Mouse (Mus musculus) pancreas, adult 10 weeks (tissue): ENCODE data around the gene F3. TPM values are rescaled to one million over a fixed set of nuclear protein-coding genes. Genes with fewer than 3 reads are reported as not detected.

ENCODE experiments used
- polyA plus RNA-seq: library from polyadenylated mRNA; stranded (reverse); fragments of 350-450 nt; fragmentation: Illumina TruSeq; extraction: RNeasy Lipid Tissue Mini Kit (QIAGEN cat#74804); gene quantifications from one replicate; pipeline ENCODE4 v1.2.3, GENCODE M21; 2015; ENCODE audit warnings: low read depth, low replicate concordance; ENCODE audit not compliant: insufficient read depth

F3 gene
- 8.4 TPM for polyA plus RNA-seq

DNA sequence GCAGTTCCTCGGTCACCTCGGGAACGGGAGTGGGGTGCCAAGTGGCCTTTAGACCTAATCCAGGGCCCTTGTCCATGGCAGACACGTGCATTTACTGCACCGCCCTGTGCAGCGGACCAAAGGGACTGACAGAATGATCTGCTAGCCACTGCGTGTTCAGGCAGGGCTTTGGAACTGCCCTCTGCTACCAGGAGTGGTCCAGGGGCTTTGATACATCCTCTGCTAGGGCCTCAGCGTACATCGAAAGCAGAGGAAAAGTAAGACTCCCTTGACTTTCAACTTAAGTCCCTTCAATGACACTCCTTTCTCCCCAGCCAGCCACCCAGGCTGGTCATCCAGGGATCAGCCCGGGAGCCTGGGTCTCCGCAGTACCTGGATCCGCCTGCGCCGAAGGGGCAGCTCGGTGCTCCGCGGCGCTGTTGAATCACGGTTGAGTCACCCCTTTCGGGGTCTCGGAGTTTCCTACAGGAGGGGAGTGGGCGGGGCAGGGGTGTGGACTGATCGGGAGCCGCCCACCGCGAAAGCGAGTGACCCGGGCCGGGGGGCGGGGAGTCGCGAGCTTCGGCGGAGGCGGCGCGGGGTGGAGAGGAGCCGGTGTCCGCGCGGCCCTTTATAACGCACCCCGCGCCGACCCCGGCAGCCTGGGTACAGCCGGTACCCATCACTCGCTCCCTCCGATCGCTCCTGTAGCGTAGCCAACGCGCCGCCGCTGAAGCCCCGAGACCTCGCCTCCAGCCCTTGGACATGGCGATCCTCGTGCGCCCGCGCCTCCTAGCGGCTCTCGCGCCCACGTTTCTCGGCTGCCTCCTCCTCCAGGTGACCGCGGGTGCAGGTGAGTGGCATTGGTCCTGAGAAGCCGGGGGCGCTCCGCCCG lies at the start of gene F3:
F3 (plus strand) TSS at position 567 of the 874 bp plus-strand sequence.

Other genes starting within 250 kb of the F3 start
- 14.9 TPM for gene Slc44a3, start 191.1 kb upstream of the F3 start, polyA plus RNA-seq
- gene 4930432M17Rik, start 52.8 kb upstream of the F3 start, polyA plus RNA-seq = not detected
- 13.3 TPM for gene Abcd3, start 91.8 kb downstream of the F3 start, polyA plus RNA-seq
- 30.9 TPM for gene Arhgap29, start 229.0 kb downstream of the F3 start, polyA plus RNA-seq